Mouse (Mus musculus): ENCODE measurements at regions not wholly inside any gene's neighbourhood (a gene's known extent, or its start where the extent isn't known, plus 50 kb on each side); places are given as distances from the start of the nearest gene placed in this dataset.

GRCm38 (mm10) chr2:19068161-19068560 is 70.0 kb downstream of the 4930426L09Rik start:
- no peak overlapping the region for H3K4me2 ChIP-seq (ENCODE audit: low read depth, low read length)
- no peaks in the 10 kb centered on the region for H3K27me3 ChIP-seq (ENCODE audit: control insufficient read depth, insufficient read depth, low read depth, low read length)
- H3K4me1 ChIP-seq (ENCODE audit: control insufficient read depth, low read depth, low read length), result no peaks in the 10 kb centered on the region
- WGBS (ENCODE audit: insufficient replicate concordance), result 82% methylated on average over 1 of the region's 1 CpGs
- H3K9ac ChIP-seq (ENCODE audit: low read depth, low read length), result no peak overlapping the region
- no peak overlapping the region for H3K27ac ChIP-seq (ENCODE audit: low read length)
- H3K9me3 ChIP-seq (replicated peaks; ENCODE audit: control insufficient read depth, low read length), result no peaks in the 10 kb centered on the region
- H3K4me3 ChIP-seq (ENCODE audit: low read depth, low read length), result no peak overlapping the region
- H3K36me3 ChIP-seq (ENCODE audit: control insufficient read depth, insufficient read depth), result no peaks in the 10 kb centered on the region
- no peak for ATAC-seq (ENCODE audit: low read depth)

DNA sequence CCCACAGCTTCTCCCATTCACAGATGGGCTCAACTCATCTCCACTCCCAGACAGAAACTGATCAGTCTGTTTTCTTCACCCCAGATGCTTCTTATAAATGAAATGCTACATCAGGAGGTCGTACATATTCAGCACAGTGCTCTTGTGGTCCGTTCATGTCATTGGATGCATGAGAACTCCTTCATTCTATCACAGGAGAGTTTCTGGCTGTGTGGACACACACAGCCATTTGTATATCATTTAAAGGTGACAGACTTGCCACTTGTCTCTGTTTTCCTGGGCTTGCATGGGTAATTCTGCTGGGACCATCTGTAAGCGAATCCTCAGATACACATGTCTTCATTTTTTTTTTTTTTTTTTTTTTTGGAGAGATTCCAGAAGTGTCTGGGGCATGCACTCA is 85.7 kb downstream of the 4930426L09Rik start:
- no peak overlapping the region for H3K4me3 ChIP-seq (ENCODE audit: low read depth, low read length)
- H3K4me2 ChIP-seq (ENCODE audit: low read depth, low read length), result no peak overlapping the region
- H3K9ac ChIP-seq (ENCODE audit: low read depth, low read length), result no peak overlapping the region
- H3K27ac ChIP-seq (ENCODE audit: low read length), result no peak overlapping the region
- no peaks in the 10 kb centered on the region for H3K36me3 ChIP-seq (ENCODE audit: control insufficient read depth, insufficient read depth)
- H3K4me1 ChIP-seq (ENCODE audit: control insufficient read depth, low read depth, low read length), result no peaks in the 10 kb centered on the region
- ATAC-seq (ENCODE audit: low read depth), result no peak
- WGBS (ENCODE audit: insufficient replicate concordance), result 47% methylated on average over 3 of the region's 3 CpGs
- no peaks in the 10 kb centered on the region for H3K9me3 ChIP-seq (replicated peaks; ENCODE audit: control insufficient read depth, low read length)
- no peaks in the 10 kb centered on the region for H3K27me3 ChIP-seq (ENCODE audit: control insufficient read depth, insufficient read depth, low read depth, low read length)

DNA sequence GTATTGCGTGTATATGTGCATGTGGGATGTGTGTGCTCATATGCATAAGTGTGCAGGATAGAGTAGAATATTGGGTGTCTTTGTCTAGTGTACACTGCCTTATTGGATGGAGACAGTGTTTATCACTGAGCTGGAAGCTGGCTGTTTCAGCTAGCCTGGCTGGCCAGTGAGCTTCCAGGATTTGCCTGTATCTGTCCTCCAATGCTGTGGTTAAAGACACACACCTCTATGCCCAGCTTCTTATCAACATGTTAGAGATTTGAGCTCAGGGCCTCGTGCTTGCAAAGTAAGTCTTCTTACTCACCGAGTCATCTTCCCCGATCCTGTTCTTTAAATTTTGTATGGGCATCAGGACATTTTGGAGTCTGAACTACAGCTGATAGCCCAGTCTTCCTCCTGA is 87.0 kb downstream of the 4930426L09Rik start:
- H3K36me3 ChIP-seq (ENCODE audit: control insufficient read depth, insufficient read depth), result no peaks in the 10 kb centered on the region
- 43% methylated on average over 4 of the region's 4 CpGs for WGBS (ENCODE audit: insufficient replicate concordance)

DNA sequence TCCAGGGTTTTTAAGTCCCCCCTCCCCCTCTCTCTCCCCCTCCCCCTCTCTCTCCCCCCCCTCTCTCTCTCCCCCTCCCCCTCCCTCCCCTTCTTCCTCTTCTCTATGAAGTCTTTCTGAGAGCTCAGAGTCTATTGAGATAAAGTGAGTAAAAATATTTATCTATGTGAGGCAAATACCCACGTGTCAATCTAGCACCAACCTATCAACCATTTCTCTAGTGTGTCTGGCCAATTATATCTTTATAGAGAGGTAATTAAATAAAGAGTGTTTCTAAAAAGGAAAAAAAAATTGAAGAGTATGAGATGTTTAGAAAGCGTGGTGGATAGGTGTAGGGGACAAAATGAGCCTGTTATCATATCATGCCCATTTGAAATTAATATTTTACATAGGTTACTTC is 88.0 kb downstream of the 4930426L09Rik start:
- Histone ChIP-seq H3K9ac (ENCODE audit: low read depth, low read length) (no peak overlapping the region), H3K36me3 (ENCODE audit: control insufficient read depth, insufficient read depth) (no peaks in the 10 kb centered on the region), H3K9me3 (replicated peaks; ENCODE audit: control insufficient read depth, low read length) (no peaks in the 10 kb centered on the region), H3K27me3 (ENCODE audit: control insufficient read depth, insufficient read depth, low read depth, low read length) (no peaks in the 10 kb centered on the region), H3K4me2 (ENCODE audit: low read depth, low read length) (no peak overlapping the region), H3K4me1 (ENCODE audit: control insufficient read depth, low read depth, low read length) (no peaks in the 10 kb centered on the region), H3K4me3 (ENCODE audit: low read depth, low read length) (no peak overlapping the region), H3K27ac (ENCODE audit: low read length) (no peak overlapping the region)
- no peak for ATAC-seq (ENCODE audit: low read depth)
- 26% methylated on average over 2 of the region's 2 CpGs for WGBS (ENCODE audit: insufficient replicate concordance)

More for the DNA sequence above, 87.0 kb downstream of the 4930426L09Rik start:
- no peak for ATAC-seq (ENCODE audit: low read depth)
- Histone ChIP-seq H3K9ac (ENCODE audit: low read depth, low read length) (no peak overlapping the region), H3K27me3 (ENCODE audit: control insufficient read depth, insufficient read depth, low read depth, low read length) (no peaks in the 10 kb centered on the region), H3K9me3 (replicated peaks; ENCODE audit: control insufficient read depth, low read length) (no peaks in the 10 kb centered on the region), H3K4me2 (ENCODE audit: low read depth, low read length) (no peak overlapping the region), H3K27ac (ENCODE audit: low read length) (no peak overlapping the region), H3K4me1 (ENCODE audit: control insufficient read depth, low read depth, low read length) (no peaks in the 10 kb centered on the region), H3K4me3 (ENCODE audit: low read depth, low read length) (no peak overlapping the region)

- WGBS (ENCODE audit: insufficient replicate concordance), result 74% methylated on average over 6 of the region's 6 CpGs
- no peak for ATAC-seq (ENCODE audit: low read depth)
- Histone ChIP-seq H3K27me3 (ENCODE audit: control insufficient read depth, insufficient read depth, low read depth, low read length) (no peaks in the 10 kb centered on the region), H3K27ac (ENCODE audit: low read length) (no peak overlapping the region), H3K4me1 (ENCODE audit: control insufficient read depth, low read depth, low read length) (no peaks in the 10 kb centered on the region), H3K9me3 (replicated peaks; ENCODE audit: control insufficient read depth, low read length) (no peaks in the 10 kb centered on the region), H3K36me3 (ENCODE audit: control insufficient read depth, insufficient read depth) (no peaks in the 10 kb centered on the region), H3K4me2 (ENCODE audit: low read depth, low read length) (no peak overlapping the region), H3K4me3 (ENCODE audit: low read depth, low read length) (no peak overlapping the region), H3K9ac (ENCODE audit: low read depth, low read length) (no peak overlapping the region)
Observed at GRCm38 (mm10) chr2:19086621-19087020, 88.5 kb downstream of the 4930426L09Rik start.

- H3K4me1 ChIP-seq (ENCODE audit: control insufficient read depth, low read depth, low read length), result no peaks in the 10 kb centered on the region
- H3K9me3 ChIP-seq (replicated peaks; ENCODE audit: control insufficient read depth, low read length), result no peaks in the 10 kb centered on the region
- no peak for ATAC-seq (ENCODE audit: low read depth)
- H3K36me3 ChIP-seq (ENCODE audit: control insufficient read depth, insufficient read depth), result no peaks in the 10 kb centered on the region
- no peak overlapping the region for H3K9ac ChIP-seq (ENCODE audit: low read depth, low read length)
- WGBS (ENCODE audit: insufficient replicate concordance), result 48% methylated on average over 2 of the region's 2 CpGs
- H3K27me3 ChIP-seq (ENCODE audit: control insufficient read depth, insufficient read depth, low read depth, low read length), result no peaks in the 10 kb centered on the region
- H3K4me3 ChIP-seq (ENCODE audit: low read depth, low read length), result no peak overlapping the region
- no peak overlapping the region for H3K4me2 ChIP-seq (ENCODE audit: low read depth, low read length)
- H3K27ac ChIP-seq (ENCODE audit: low read length), result no peak overlapping the region
Observed at GRCm38 (mm10) chr2:19099384-19099783, 99.7 kb upstream of the Armc3 start.

DNA sequence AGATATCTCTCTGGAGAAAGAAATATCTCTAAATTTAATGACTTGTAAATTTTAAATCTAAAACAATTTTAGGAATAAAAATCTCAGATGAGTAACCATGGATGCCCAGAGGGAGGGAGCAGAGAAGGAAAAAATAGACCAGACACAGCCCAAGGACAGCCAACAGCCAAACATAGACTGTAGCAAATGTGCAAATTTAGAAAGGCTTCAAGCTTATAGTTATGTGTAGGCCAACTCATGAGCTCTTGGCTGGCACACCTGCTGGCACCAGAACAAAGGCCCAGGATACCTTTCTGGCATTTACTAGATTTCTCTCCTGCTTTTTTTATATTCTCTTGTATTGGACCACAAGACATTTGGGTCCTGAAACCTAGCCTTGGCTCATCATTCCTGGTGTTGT is 90.3 kb upstream of the Armc3 start:
- Histone ChIP-seq H3K27me3 (ENCODE audit: control insufficient read depth, insufficient read depth, low read depth, low read length) (no peaks in the 10 kb centered on the region), H3K4me1 (ENCODE audit: control insufficient read depth, low read depth, low read length) (no peaks in the 10 kb centered on the region), H3K27ac (ENCODE audit: low read length) (no peak overlapping the region), H3K4me2 (ENCODE audit: low read depth, low read length) (no peak overlapping the region), H3K36me3 (ENCODE audit: control insufficient read depth, insufficient read depth) (no peaks in the 10 kb centered on the region), H3K9me3 (replicated peaks; ENCODE audit: control insufficient read depth, low read length) (no peaks in the 10 kb centered on the region), H3K9ac (ENCODE audit: low read depth, low read length) (no peak overlapping the region), H3K4me3 (ENCODE audit: low read depth, low read length) (no peak overlapping the region)
- ATAC-seq (ENCODE audit: low read depth), result no peak

GRCm38 (mm10) chr2:19119871-19120270 is 79.2 kb upstream of the Armc3 start:
- no peak overlapping the region for H3K4me3 ChIP-seq (ENCODE audit: low read depth, low read length)
- 28% methylated on average over 1 of the region's 1 CpGs for WGBS (ENCODE audit: insufficient replicate concordance)

GRCm38 (mm10) chr2:19132864-19133263 is 66.2 kb upstream of the Armc3 start:
- no peak overlapping the region for H3K27ac ChIP-seq (ENCODE audit: low read length)
- 65% methylated on average over 6 of the region's 6 CpGs for WGBS (ENCODE audit: insufficient replicate concordance)
- no peaks in the 10 kb centered on the region for H3K36me3 ChIP-seq (ENCODE audit: control insufficient read depth, insufficient read depth)
- no peak overlapping the region for H3K9ac ChIP-seq (ENCODE audit: low read depth, low read length)
- H3K4me3 ChIP-seq (ENCODE audit: low read depth, low read length), result no peak overlapping the region
- ATAC-seq (ENCODE audit: low read depth), result no peak
- H3K4me1 ChIP-seq (ENCODE audit: control insufficient read depth, low read depth, low read length), result no peaks in the 10 kb centered on the region
- H3K27me3 ChIP-seq (ENCODE audit: control insufficient read depth, insufficient read depth, low read depth, low read length), result no peaks in the 10 kb centered on the region
- H3K9me3 ChIP-seq (replicated peaks; ENCODE audit: control insufficient read depth, low read length), result no peaks in the 10 kb centered on the region
- H3K4me2 ChIP-seq (ENCODE audit: low read depth, low read length), result no peak overlapping the region

More at GRCm38 (mm10) chr2:19119871-19120270, 79.2 kb upstream of the Armc3 start:
- ATAC-seq (ENCODE audit: low read depth), result no peak
- Histone ChIP-seq H3K4me1 (ENCODE audit: control insufficient read depth, low read depth, low read length) (no peaks in the 10 kb centered on the region), H3K9me3 (replicated peaks; ENCODE audit: control insufficient read depth, low read length) (no peaks in the 10 kb centered on the region), H3K9ac (ENCODE audit: low read depth, low read length) (no peak overlapping the region), H3K27me3 (ENCODE audit: control insufficient read depth, insufficient read depth, low read depth, low read length) (no peaks in the 10 kb centered on the region), H3K27ac (ENCODE audit: low read length) (no peak overlapping the region), H3K36me3 (ENCODE audit: control insufficient read depth, insufficient read depth) (no peaks in the 10 kb centered on the region), H3K4me2 (ENCODE audit: low read depth, low read length) (no peak overlapping the region)

GRCm38 (mm10) chr2:19142586-19142985 is 56.5 kb upstream of the Armc3 start:
- Histone ChIP-seq H3K4me3 (ENCODE audit: low read depth, low read length) (no peak overlapping the region), H3K9ac (ENCODE audit: low read depth, low read length) (no peak overlapping the region), H3K4me1 (ENCODE audit: control insufficient read depth, low read depth, low read length) (no peaks in the 10 kb centered on the region), H3K27me3 (ENCODE audit: control insufficient read depth, insufficient read depth, low read depth, low read length) (no peaks in the 10 kb centered on the region), H3K9me3 (replicated peaks; ENCODE audit: control insufficient read depth, low read length) (no peaks in the 10 kb centered on the region), H3K27ac (ENCODE audit: low read length) (no peak overlapping the region), H3K36me3 (ENCODE audit: control insufficient read depth, insufficient read depth) (no peaks in the 10 kb centered on the region), H3K4me2 (ENCODE audit: low read depth, low read length) (no peak overlapping the region)
- ATAC-seq (ENCODE audit: low read depth), result no peak
- 67% methylated on average over 2 of the region's 2 CpGs for WGBS (ENCODE audit: insufficient replicate concordance)

Measured in liver, embryonic 16.5 days (tissue).